In the genomic region with DNA sequence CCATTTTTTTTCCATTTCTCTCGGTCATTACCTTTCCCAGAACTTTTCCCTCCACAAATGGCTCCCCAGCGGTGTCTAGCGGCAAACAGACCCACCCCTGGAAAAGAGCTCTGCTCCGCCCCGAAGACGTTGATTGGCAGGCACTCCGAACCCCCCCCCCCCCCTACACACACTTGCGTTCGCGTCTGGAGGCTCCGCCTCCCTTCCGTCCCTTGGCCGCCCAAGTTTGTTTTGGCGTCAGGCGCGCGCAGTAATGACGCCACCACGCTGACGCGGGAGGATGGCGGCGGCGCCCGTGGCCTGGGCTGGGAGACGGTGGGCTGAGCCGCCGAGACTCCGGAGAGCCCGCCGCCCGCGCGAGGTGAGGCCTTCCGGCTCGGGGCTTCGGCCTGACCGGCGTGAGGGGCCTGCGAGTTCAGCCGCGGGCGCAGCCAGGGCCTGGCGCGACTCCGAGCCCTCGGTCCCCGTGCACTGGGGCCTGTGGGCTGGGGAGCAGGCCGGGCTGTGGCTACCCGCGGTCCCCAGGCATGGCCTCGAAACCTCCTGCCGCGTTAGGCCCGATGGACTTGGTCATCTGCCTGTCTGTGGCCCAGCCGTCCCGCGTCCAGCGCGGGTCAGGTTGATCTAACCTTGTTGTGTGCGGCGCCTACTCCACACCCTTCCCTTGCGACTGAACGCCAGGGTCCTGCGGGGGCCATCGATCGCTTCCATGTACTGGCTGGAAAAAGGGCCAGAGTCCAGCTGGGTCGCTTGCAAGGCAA, we compare ENCODE assay signal across 8 mouse cellular contexts. TPM values are rescaled to one million over a fixed set of nuclear protein-coding genes. Genes with fewer than 3 reads are reported as not detected.
DNase-seq lines count a peak whose midpoint lies in the region; ATAC-seq lines count a peak whose summit lies in the region.

A gene (plus strand): TSS at position 262 of the 761 bp plus-strand sequence.

- H3K9ac ChIP-seq in forebrain, embryonic 14.5 days (ENCODE audit: low read length) = peak within 1 kb of the TSS; percentile 98
- H3K9ac ChIP-seq in neural tube, embryonic 15.5 days (replicated peaks) = peak within 1 kb of the TSS; percentile 99

- no peaks in the 10 kb centered on the region for H3K27me3 ChIP-seq in forebrain, embryonic 14.5 days (replicated peaks; ENCODE audit: control insufficient read depth, insufficient read depth, low read length)
- no peaks in the 10 kb centered on the region for H3K27me3 ChIP-seq in neural tube, embryonic 15.5 days (replicated peaks)

- peak within 1 kb of the TSS; percentile 82 for H3K27ac ChIP-seq in forebrain, embryonic 14.5 days (ENCODE audit: low read depth, low read length)
- peak within 1 kb of the TSS; percentile 91 for H3K27ac ChIP-seq in neural tube, embryonic 15.5 days (replicated peaks)

- peak; percentile 94 for ATAC-seq in forebrain, embryonic 14.5 days
- ATAC-seq in neural tube, embryonic 15.5 days (ENCODE audit: low FRiP score) = peak; percentile 96

- no peaks in the 10 kb centered on the region for H3K36me3 ChIP-seq in forebrain, embryonic 14.5 days (ENCODE audit: control insufficient read depth, insufficient read depth, low read length)
- H3K36me3 ChIP-seq in neural tube, embryonic 15.5 days = no peaks in the 10 kb centered on the region

- H3K4me3 ChIP-seq in forebrain, embryonic 14.5 days (ENCODE audit: low read depth, low read length) = peak within 1 kb of the TSS; percentile 93
- peak within 1 kb of the TSS; percentile 98 for H3K4me3 ChIP-seq in neural tube, embryonic 15.5 days (replicated peaks)

- H3K4me1 ChIP-seq in forebrain, embryonic 14.5 days (ENCODE audit: control insufficient read depth, insufficient read depth, low read length) = peaks cover 5% of the 10 kb centered on the region; the same call in 1 of the 2 replicates
- H3K4me1 ChIP-seq in neural tube, embryonic 15.5 days = peaks cover 12% of the 10 kb centered on the region

- DNase-seq in ES-CJ7 (ENCODE audit: low read depth, low spot score) = peak; percentile 96
- DNase-seq in cerebellum, adult 11 months = peak; percentile 90
- DNase-seq in forebrain, embryonic 14.5 days (ENCODE audit: low spot score) = peak; percentile 96
- DNase-seq in heart, postnatal 14 days = peak; percentile 95 to 97
- DNase-seq in layer of hippocampus, adult 11-12 months (ENCODE audit: low spot score) = peak; percentile 91
- DNase-seq in lung, adult 18-20 months = peak; percentile 89 to 92
- DNase-seq in testis, postnatal 14 days (ENCODE audit: low spot score) = peak; percentile 93

- no peaks in the 10 kb centered on the region for H3K9me3 ChIP-seq in forebrain, embryonic 14.5 days (replicated peaks; ENCODE audit: control insufficient read depth, low read length)
- H3K9me3 ChIP-seq in neural tube, embryonic 15.5 days (replicated peaks) = no peaks in the 10 kb centered on the region

- intact Hi-C loops in heart, postnatal 14 days (cut with DNase I) = loop anchor here (2.0 kb wide), 2 partner anchors 46 to 110 kb away; a partner anchor contains a TSS

- peak within 1 kb of the TSS; percentile 62 for H3K4me2 ChIP-seq in forebrain, embryonic 14.5 days (ENCODE audit: low read length)
- H3K4me2 ChIP-seq in neural tube, embryonic 15.5 days = peak within 1 kb of the TSS; percentile 74

- WGBS in forebrain, embryonic 14.5 days = under 1% methylated on average over 49 of the region's 68 CpGs
- under 1% methylated on average over 67 of the region's 68 CpGs for WGBS in neural tube, embryonic 15.5 days

RNA-seq across cellular contexts. Expression of the gene that starts here (rescaled TPM):
- 8.2 and 8.5 TPM in 2 replicates for polyA plus RNA-seq in forebrain, embryonic 14.5 days (2014; fragmentation: Nextera tagmentation; extraction: Ambion mirVana)
- 10 to 100 TPM; 16.9 to 17.6 TPM for total RNA-seq in heart, postnatal 14 days (2021)
- 9.3 and 14.9 TPM in 2 replicates for polyA plus RNA-seq in neural tube, embryonic 15.5 days (2015; fragmentation: Nextera tagmentation; extraction: Ambion mirVana)

Comparison
In these comparisons a context has a peak if more than half of its experiments do, and no peak if none do; other contexts are left out.
1. Peak in every context shown above with its lines: DNase-seq, ATAC-seq, H3K4me3 ChIP-seq and H3K27ac ChIP-seq.